Mouse (Mus musculus): ENCODE measurements around the gene Nmrk1.

The Nmrk1 gene

GRCm38 (mm10) chr19:18619060-18619459 lies 12.7 kb upstream of the Nmrk1 start:
- DNase-seq, result no peak

DNA sequence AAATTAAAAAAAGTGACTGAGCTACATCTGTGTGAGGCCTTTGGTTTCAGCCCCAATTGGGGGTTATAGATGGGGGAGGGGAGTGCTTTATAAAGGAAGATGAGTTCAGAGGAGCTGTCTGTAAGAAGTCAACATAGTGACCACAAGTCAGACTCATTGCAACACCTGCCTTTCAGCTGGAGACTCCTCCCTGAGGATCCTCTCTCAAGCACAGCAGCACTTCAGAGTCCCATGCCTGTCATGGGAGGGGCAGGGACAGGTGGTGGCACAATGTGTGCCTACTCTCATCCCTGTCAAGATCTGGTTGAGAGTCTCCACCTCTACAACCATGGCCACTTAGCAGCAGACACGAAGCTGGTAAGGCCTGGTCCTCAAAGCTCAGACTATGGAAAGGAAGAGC lies 12.1 kb upstream of the Nmrk1 start:
- no peak for DNase-seq

- no peak for DNase-seq
Measured at GRCm38 (mm10) chr19:18623894-18624293, 7.9 kb upstream of the Nmrk1 start.

GRCm38 (mm10) chr19:18629589-18629988 lies 2.2 kb upstream of the Nmrk1 start:
- no peak for DNase-seq

DNA sequence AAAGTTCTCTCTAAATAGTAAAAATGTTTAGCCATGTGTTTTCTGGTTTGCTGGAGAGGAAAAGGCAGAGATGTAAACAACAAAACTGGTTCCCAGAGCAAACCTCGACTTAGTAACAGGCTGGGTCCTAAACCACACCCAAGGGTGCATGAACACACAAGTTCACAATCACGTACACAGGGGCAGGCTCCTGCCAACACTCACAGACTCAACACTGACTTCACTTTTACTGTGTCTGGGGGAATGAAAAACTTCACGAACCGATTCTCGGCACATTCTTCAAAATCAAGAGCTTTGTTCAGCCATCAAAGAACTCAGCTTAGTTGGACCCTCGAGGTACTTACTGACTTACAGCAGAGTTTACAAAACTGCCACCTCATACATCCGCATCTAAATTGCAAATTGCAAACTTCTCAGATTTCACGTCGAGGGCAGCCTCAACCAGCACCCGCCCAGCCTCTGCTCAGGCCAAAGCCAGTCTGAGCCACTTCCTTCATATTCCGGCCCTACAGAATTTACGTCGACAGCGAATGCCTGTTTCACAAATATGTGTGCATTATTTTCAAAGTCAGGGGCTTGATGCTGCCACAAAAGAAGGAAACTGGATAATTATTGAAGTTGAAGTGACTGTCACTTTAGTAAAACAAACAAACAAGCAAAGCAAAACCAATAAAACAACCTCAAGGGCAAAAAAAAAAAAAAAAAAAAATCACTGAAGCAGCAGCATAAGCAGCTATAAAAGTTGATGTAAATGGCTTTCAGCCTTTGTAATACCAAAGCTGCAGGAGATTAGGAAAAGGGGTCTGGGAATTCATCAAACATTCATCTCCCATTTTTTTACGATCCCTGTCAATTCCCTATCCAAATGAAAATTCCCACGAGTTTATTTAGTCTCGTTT lies 1.3 kb upstream of the Nmrk1 start:
- no peak for DNase-seq

- DNase-seq, result no peak
Measured at GRCm38 (mm10) chr19:18631161-18631643, 548 bp upstream of the Nmrk1 start.

DNA sequence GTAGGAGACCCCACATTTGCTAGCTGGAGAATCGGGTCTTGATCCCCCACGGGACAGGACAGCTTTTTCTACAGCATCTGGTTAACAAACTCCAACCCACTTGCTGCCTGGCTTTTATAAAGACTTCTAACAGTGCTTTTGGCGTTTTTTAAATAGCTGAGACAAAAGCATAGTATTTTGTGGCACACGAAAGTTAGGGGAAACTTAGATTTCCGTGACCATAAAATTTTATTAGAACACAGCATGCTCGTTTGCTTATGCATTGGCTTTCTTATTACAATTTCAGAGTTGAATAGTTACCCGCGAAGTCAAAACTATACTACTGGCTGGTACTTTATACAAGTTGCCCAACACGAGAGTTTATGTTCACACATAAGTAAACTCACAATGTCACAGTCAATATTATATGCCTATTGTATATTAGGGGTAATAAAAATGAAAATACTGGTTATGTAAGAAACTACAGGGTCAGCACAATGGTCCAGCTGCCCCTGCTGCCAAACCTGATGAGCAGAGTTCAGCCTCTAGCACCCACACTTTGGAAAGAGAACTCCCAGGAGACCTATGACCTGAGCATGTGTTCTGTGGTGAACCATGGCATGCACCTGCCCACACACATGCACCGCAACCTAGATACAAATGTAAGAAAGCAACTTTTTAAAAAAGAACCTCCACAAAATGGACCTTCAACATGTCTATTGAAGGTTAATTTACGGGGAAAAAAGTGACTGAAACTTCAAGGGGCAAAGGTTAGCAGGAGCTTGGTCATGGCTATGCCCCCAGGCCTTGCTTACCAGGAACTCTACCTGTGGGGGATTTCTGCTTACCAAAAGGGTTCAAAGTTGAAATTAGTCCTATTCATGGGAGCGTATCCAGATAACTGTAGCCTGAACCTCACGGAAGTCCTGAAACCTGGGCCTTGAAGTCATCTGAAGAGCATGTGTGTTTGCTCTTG lies 758 bp downstream of the Nmrk1 start:
- DNase-seq, result no peak

- no peak for DNase-seq
Measured at GRCm38 (mm10) chr19:18637954-18638353, 6.2 kb downstream of the Nmrk1 start.

GRCm38 (mm10) chr19:18638949-18639348 lies 7.2 kb downstream of the Nmrk1 start:
- no peak for DNase-seq

GRCm38 (mm10) chr19:18639552-18639951 lies 7.8 kb downstream of the Nmrk1 start:
- DNase-seq, result peak; percentile 31

- no peak for DNase-seq
Measured at GRCm38 (mm10) chr19:18641001-18641400, 9.3 kb downstream of the Nmrk1 start.

DNA sequence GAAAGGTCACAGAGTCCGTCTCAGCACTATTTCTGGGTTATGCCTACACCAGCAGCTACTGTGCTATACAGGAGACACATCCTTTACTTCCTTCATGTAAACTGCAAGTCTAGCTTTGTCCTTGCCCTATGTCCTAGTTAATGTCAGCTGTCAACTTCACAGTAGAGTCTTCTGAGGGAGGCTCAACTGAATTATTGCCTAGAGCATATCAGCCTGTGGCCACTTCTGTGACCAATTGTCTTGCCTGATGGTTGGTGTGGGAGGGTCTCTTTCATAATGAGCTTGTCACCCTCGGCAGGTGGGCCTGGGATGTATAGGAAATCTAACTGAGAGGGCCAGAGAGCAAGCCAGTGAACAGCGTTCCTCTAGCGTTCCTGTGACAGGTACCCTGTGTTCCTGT lies 11.7 kb downstream of the Nmrk1 start:
- no peak for DNase-seq

DNA sequence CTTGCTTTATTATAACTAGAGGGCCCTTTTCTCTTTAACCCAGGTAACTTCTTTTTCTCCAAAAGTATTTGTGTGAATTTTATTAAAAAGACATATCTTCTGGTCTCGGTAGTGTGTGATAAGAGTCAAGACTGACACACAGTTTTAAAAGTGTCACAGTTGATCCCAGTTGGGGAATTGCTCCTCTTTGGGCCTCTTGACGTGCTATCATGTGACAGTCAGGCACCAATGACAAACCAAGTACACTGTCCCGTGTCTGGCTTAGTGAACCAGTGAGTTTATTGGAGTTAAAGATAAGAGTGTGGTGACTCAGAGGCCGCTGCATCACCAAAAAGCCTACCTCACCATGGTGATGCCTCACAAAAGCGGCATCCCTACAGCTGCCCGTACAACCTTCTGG lies 12.3 kb downstream of the Nmrk1 start:
- no peak for DNase-seq

GRCm38 (mm10) chr19:18646397-18646796 lies 14.6 kb downstream of the Nmrk1 start:
- DNase-seq, result no peak

GRCm38 (mm10) chr19:18646853-18647420 lies 15.2 kb downstream of the Nmrk1 start:
- DNase-seq, result no peak

GRCm38 (mm10) chr19:18647775-18648557 lies 16.2 kb downstream of the Nmrk1 start:
- DNase-seq, result no peak

- no peak for DNase-seq
Measured at GRCm38 (mm10) chr19:18648558-18648945, 16.8 kb downstream of the Nmrk1 start.

DNA sequence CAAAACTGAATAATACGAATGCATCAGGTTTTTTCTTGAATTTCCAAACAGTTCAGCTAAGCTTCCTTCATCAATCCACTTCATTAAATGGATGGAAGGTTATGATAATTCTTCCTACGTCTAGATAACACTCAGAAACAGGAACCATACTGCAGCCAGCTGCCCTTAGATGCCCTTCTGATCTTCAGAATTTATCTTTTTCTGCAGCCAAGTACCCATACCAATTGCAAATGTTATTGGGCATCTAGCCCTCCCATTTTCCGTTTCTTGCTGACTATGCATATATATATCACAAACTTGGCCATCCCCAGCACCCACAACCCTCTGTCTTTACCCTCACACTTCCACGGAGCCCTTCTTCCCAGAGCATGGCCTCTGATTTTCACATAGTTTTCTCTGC lies 18.2 kb downstream of the Nmrk1 start:
- no peak for DNase-seq

DNA sequence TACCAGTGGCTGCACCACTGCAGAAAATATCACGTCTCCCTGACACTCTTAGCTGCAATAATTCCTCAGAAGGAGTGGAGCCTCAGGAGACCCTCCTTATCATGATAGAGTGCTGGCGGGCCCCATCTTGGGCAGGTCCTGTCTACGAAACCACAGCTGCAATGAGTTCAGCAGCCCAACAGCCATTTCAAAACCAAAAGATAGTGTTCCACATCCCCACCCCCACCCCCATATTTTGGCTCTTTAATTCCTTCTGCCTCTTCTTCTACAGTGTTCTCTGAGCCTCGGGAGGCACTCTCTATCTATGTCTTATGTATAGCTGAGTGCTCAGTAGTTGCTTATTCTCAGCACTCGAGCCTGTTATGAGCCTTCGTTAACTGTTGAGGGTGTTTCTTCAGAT lies 18.7 kb downstream of the Nmrk1 start:
- no peak for DNase-seq

- DNase-seq, result peak; percentile 79
Measured at GRCm38 (mm10) chr19:18652592-18652991, 20.8 kb downstream of the Nmrk1 start.

- DNase-seq, result no peak
Measured at GRCm38 (mm10) chr19:18653058-18653457, 21.3 kb downstream of the Nmrk1 start.

GRCm38 (mm10) chr19:18654330-18654729 lies 22.6 kb downstream of the Nmrk1 start:
- DNase-seq, result no peak
